Mouse (Mus musculus) thymus, postnatal 10 days (tissue): ENCODE measurements around the gene D330045A20Rik.
"Not testable (repeated sequence)": the region's sequence is repeated elsewhere in the genome, so short reads cannot be mapped to it uniquely, and the experiment has no call there.

ENCODE experiments used
- DNase-seq, 2 experiments: peaks; one replicate each; pipeline ENCODE4 v3.0.0; 2021; ENCODE audit warnings: low spot score in 2 of 2

Gene D330045A20Rik

DNA sequence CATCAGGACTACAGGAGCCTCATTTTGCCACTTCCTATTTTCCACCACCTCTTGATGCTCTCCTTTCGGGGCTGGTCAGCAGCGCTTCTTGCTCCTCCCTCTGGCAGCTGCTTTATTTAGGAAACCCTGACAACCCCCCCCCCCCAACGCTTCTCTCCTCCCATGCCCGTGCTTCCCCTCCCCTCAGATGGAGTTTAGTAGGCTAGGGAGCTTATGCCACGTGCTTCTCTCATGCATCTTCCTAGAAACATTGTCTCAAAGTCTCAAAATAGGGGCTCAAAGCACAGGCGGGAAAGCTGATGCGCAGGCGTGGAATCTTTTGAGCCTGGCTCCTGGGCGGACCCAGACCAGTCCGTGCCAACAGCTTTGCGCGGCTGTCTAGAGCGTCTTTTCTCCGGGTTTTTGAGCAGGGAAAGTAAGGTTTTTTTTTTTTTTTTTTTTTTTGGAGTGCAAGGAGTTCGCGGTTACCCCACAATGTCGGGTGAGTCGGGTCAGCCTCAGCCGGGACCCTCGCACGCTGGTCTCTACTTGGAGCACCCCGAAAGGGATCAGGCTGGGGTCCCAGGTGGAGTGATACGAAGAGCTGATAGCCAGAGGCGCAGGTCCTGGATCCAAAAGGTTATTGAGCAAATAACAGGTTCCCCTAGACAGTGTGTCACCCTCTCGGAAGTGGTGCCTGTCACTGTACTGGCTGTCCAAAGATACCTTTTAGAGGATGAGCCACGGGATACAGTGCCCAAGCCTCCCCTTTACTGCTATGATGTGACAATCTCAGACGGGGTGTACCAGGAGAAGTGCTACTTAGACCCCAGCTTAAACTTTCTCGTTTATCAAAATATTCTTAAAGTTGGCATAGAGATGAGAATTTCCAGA, at the start of gene D330045A20Rik:
TSS of gene D330045A20Rik (plus strand) at position 346 of the 873 bp plus-strand sequence.
- DNase-seq: no peak

DNA sequence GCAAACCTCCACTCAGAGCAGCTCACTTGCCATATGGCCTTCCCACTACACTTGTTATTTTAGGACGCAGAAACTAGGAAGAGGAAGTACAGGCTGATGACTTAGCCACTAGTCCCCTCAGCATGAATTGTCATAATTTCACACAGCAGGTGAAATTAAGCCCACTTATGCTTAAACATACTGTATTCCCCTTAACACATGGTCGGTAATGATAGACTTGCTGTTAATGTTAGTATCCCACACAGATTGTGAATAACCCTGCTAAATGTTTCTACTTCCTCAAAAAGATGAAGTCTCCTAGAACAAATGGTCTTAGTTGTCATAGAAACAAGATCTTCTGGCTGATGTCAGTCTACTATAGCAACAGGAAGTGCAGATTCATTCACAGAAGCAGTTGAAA, 47.6 kb upstream of the D330045A20Rik start:
- DNase-seq: no peak

DNA sequence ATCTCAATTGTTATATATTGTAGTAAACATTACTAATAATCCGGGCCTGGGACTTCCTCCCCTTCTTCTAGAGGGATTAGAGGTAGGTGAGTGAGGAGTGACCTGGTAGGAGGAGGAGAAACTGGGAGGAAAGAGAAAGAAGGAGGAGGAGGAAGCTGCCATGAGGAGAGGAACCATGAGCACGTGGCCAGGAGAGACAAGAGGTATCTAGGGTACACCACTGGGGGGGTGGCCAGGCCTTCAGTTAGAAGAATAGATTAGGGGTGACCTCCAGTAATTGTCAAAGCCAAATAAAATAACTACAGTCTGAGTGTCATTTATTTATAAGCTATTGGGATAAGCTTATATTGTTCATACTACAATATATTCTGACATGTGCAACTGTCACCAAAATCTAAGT, 45.0 kb upstream of the D330045A20Rik start:
- no peak for DNase-seq

DNA sequence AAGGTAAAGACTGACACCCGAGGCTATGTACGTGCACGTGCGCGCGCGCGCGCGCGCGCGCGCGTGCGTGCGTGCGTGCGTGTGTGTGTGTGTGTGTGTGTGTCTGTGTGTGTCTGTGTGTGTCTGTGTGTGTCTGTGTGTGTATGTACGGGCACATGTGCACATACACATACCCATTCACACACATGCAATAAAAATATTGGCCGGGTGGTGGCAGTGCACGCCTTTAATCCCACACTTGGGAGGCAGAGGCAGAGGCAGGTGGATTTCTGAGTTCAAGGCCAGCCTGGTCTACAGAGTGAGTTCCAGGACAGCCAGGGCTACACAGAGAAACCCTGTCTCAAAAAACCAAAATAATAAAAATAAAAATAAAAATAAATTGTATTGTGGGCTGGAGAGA, 39.1 kb upstream of the D330045A20Rik start:
- DNase-seq: not testable (repeated sequence)

DNA sequence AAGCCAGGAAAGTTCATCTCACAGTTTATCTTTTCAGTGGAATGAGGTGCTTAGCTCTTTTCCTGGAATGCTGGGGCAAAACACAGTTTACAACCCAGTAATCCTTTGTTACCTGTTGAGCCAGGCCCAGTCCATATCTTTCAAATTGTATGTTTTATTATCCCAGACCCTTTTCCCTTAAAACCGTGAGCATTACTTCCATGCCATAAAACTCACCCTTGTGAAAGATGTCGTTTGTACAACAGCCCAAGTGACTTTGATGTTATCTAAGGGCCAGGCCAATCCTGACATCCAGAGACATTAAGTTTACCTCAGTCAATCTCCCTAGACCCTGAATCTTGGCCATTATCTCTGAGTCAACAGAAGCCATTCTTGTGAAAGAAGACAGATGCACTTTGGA, 23.4 kb upstream of the D330045A20Rik start:
- no peak for DNase-seq

- no peak for DNase-seq
Observed at GRCm38 (mm10) chrX:139482083-139482482, 1.9 kb downstream of the D330045A20Rik start.

DNA sequence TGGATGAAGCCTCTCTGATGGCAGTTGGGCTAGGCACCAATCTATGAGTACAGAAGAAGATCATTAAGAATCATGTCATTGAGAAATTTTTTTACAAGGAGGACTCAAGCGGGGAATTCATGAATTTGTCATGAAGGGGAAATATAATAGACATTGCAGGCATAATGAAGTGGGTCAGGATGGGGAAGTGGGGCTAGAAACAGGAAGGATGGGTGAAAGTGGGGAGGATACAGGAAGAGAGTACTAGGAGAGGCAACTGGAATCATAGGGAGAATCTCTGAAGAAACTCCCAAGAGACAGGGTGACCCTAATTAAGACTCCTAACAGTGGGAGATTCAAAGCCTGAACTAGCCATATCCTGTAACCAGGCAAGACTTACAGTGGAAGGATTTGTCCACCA, 4.8 kb downstream of the D330045A20Rik start:
- no peak for DNase-seq

DNA sequence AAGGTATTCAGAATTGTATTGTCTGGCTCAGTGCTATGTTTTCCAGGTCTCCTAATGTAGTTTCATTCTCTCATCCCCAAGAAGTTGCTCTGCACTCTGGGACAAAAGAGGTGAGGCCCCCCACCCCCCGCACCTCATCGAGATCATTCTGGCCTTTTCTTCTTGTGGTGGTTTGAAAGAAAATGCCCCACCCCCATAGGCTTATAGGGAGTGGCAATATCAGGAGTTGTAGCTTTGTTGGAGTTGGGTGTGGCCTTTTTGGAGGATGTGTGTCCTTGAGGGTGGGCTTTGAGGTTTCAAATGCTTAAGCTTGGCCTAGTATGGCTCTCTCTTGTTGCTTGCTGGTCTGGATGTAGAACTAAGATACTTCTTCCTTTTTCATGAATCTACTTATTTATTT, 36.0 kb downstream of the D330045A20Rik start:
- no peak for DNase-seq

- DNase-seq: no peak
Observed at GRCm38 (mm10) chrX:139519251-139519650, 39.1 kb downstream of the D330045A20Rik start.

GRCm38 (mm10) chrX:139524303-139525091, 44.3 kb downstream of the D330045A20Rik start:
- no peak for DNase-seq

- no peak for DNase-seq
Observed at GRCm38 (mm10) chrX:139525724-139526123, 45.6 kb downstream of the D330045A20Rik start.

DNA sequence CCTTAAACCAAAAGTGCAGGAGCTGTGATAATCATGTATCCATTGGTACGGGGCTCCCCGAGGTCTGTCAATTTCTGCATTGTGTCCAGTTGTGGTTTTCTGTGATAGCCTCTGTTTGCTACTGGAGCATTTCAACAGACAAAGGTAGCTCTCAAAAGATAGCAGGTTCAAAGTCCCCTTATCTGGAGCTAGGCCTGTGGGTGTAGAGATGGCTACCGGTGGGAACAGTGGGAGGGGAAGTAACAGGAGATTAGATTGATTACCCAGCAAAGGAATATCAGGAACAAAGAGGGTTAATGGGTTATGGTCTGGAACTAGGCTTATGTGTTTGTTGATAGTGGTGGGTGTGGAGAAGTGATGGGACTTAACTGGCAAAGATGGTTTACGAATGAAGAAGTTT, 46.8 kb downstream of the D330045A20Rik start:
- no peak for DNase-seq

GRCm38 (mm10) chrX:139529678-139530077, 49.5 kb downstream of the D330045A20Rik start:
- no peak for DNase-seq

- DNase-seq: no peak
Observed at GRCm38 (mm10) chrX:139532293-139532692, 52.1 kb downstream of the D330045A20Rik start.

GRCm38 (mm10) chrX:139537641-139538397, 57.7 kb downstream of the D330045A20Rik start:
- no peak for DNase-seq

DNA sequence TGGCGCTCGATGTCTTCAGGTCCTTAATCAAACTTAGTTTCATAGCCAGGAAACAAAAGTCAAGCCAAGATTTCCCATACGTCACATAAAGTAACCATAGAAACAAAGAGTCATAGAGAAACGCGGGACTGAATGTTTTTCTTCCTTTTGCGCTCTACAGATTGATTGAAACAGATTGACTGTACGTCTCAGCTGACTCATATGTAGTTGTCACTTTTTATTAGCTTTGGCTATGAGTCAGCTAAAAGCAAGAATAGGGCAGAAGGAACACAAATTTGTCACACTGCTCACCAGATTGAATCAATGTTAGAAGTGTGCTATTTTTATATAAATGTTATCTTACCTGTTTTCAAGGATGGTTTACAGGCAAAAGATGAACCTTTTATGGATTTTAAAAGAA, 63.6 kb downstream of the D330045A20Rik start:
- DNase-seq: no peak

DNA sequence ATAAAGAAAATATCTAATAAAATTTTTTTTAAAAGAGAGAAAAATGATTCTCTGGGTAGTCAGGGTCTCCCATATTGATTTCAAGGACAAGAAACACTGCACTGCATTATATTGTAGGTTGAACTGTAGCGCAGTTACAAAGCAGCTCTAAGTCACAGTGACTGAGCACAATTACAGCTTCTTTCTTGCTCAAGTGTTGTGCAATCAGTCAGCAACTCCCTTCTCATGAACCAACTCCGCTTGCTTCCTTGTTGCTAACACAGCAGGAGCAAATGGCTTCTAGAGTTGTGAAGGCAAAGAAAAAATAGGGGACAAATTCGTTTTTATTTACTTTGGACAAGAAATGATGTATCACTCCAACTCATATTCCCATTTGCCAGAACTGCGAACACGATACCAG, 70.3 kb downstream of the D330045A20Rik start:
- no peak for DNase-seq

GRCm38 (mm10) chrX:139552090-139552489, 71.9 kb downstream of the D330045A20Rik start:
- DNase-seq: no peak

- no peak for DNase-seq
Observed at GRCm38 (mm10) chrX:139562255-139562924, 82.2 kb downstream of the D330045A20Rik start.

DNA sequence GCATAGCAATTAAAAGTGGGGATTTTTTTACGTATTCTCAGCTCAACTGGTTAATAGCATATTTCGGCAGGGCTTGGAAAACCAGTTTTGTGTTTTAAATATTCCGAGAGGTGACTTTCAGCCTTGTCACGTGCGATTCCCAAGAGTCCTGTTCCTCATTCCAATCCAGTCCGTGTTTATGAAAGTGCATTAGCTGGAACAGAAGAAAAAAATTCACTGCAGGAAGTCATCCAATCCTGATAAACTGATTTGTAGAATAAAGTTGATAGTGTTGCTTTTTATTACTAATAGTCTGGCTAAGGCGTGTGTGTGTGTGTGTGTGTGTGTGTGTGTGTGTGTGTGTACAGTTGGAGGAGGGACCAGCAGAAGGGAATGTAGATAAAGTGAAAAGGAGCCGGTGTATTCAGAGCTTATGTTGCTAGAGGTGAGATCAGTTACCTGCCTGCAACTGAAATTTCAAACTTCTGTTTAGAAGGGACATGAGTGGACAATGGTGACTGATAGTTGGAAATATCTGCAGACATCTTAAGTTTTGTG, 82.8 kb downstream of the D330045A20Rik start, which contains the start of gene Rnf128:
TSS of gene Rnf128 (plus strand) at position 392 of the 537 bp plus-strand sequence.
- DNase-seq: no peak

GRCm38 (mm10) chrX:139570054-139570453, 89.9 kb downstream of the D330045A20Rik start:
- DNase-seq: no peak
